Mouse (Mus musculus): Measurements from ENCODE around the gene Gm10840. TPM values are rescaled to one million over a fixed set of nuclear protein-coding genes. Genes with fewer than 3 reads are reported as not detected.

Gm10840 gene
- not detected for polyA plus RNA-seq (2015; fragmentation: Illumina TruSeq; extraction: RNeasy Lipid Tissue Mini Kit (QIAGEN cat#74804); ENCODE audit: insufficient read depth, low read depth, low replicate concordance)

GRCm38 (mm10) chr11:106160841-106161721 is at the start of gene Gm10840, which contains the start of gene Limd2:
Gm10840 (plus strand) TSS chr11:106160850.
Limd2 (minus strand) TSS chr11:106160860.

GRCm38 (mm10) chr11:106202123-106202465 is 41.4 kb downstream of the Gm10840 start, which contains the start of gene Strada:
Strada (minus strand) TSS chr11:106202168.

Other genes with a start within 250 kb of the Gm10840 start
- 10.0 TPM for gene Cyb561, start 207.5 kb upstream of the Gm10840 start, polyA plus RNA-seq (2015; fragmentation: Illumina TruSeq; extraction: RNeasy Lipid Tissue Mini Kit (QIAGEN cat#74804); ENCODE audit: insufficient read depth, low read depth, low replicate concordance)
- gene Ace, start 192.9 kb upstream of the Gm10840 start, polyA plus RNA-seq (2015; fragmentation: Illumina TruSeq; extraction: RNeasy Lipid Tissue Mini Kit (QIAGEN cat#74804); ENCODE audit: insufficient read depth, low read depth, low replicate concordance): 22.0 TPM
- gene Ace3, start 166.2 kb upstream of the Gm10840 start, polyA plus RNA-seq (2015; fragmentation: Illumina TruSeq; extraction: RNeasy Lipid Tissue Mini Kit (QIAGEN cat#74804); ENCODE audit: insufficient read depth, low read depth, low replicate concordance): not detected
- gene Kcnh6, start 152.7 kb upstream of the Gm10840 start, polyA plus RNA-seq (2015; fragmentation: Illumina TruSeq; extraction: RNeasy Lipid Tissue Mini Kit (QIAGEN cat#74804); ENCODE audit: insufficient read depth, low read depth, low replicate concordance): 1.8 TPM
- gene Dcaf7, start 124.0 kb upstream of the Gm10840 start, polyA plus RNA-seq (2015; fragmentation: Illumina TruSeq; extraction: RNeasy Lipid Tissue Mini Kit (QIAGEN cat#74804); ENCODE audit: insufficient read depth, low read depth, low replicate concordance): 8.3 TPM
- gene Taco1, start 94.8 kb upstream of the Gm10840 start, polyA plus RNA-seq (2015; fragmentation: Illumina TruSeq; extraction: RNeasy Lipid Tissue Mini Kit (QIAGEN cat#74804); ENCODE audit: insufficient read depth, low read depth, low replicate concordance): 2.0 TPM
- 8.0 TPM for gene Map3k3, start 76.2 kb upstream of the Gm10840 start, polyA plus RNA-seq (2015; fragmentation: Illumina TruSeq; extraction: RNeasy Lipid Tissue Mini Kit (QIAGEN cat#74804); ENCODE audit: insufficient read depth, low read depth, low replicate concordance)
- 3.0 TPM for gene Limd2, start within 50 bp of the Gm10840 start, polyA plus RNA-seq (2015; fragmentation: Illumina TruSeq; extraction: RNeasy Lipid Tissue Mini Kit (QIAGEN cat#74804); ENCODE audit: insufficient read depth, low read depth, low replicate concordance)
- gene Strada, start 41.3 kb downstream of the Gm10840 start, polyA plus RNA-seq (2015; fragmentation: Illumina TruSeq; extraction: RNeasy Lipid Tissue Mini Kit (QIAGEN cat#74804); ENCODE audit: insufficient read depth, low read depth, low replicate concordance): 2.8 TPM
- 12.5 TPM for gene Ccdc47, start 55.5 kb downstream of the Gm10840 start, polyA plus RNA-seq (2015; fragmentation: Illumina TruSeq; extraction: RNeasy Lipid Tissue Mini Kit (QIAGEN cat#74804); ENCODE audit: insufficient read depth, low read depth, low replicate concordance)
- gene Ddx42, start 56.1 kb downstream of the Gm10840 start, polyA plus RNA-seq (2015; fragmentation: Illumina TruSeq; extraction: RNeasy Lipid Tissue Mini Kit (QIAGEN cat#74804); ENCODE audit: insufficient read depth, low read depth, low replicate concordance): 9.1 TPM
- 7.7 TPM for gene Ftsj3, start 95.2 kb downstream of the Gm10840 start, polyA plus RNA-seq (2015; fragmentation: Illumina TruSeq; extraction: RNeasy Lipid Tissue Mini Kit (QIAGEN cat#74804); ENCODE audit: insufficient read depth, low read depth, low replicate concordance)
- gene Psmc5, start 95.3 kb downstream of the Gm10840 start, polyA plus RNA-seq (2015; fragmentation: Illumina TruSeq; extraction: RNeasy Lipid Tissue Mini Kit (QIAGEN cat#74804); ENCODE audit: insufficient read depth, low read depth, low replicate concordance): 24.6 TPM
- gene Smarcd2, start 112.1 kb downstream of the Gm10840 start, polyA plus RNA-seq (2015; fragmentation: Illumina TruSeq; extraction: RNeasy Lipid Tissue Mini Kit (QIAGEN cat#74804); ENCODE audit: insufficient read depth, low read depth, low replicate concordance): 33.7 TPM
- not detected for gene Tcam1, start 115.8 kb downstream of the Gm10840 start, polyA plus RNA-seq (2015; fragmentation: Illumina TruSeq; extraction: RNeasy Lipid Tissue Mini Kit (QIAGEN cat#74804); ENCODE audit: insufficient read depth, low read depth, low replicate concordance)
- not detected for gene Gh, start 141.0 kb downstream of the Gm10840 start, polyA plus RNA-seq (2015; fragmentation: Illumina TruSeq; extraction: RNeasy Lipid Tissue Mini Kit (QIAGEN cat#74804); ENCODE audit: insufficient read depth, low read depth, low replicate concordance)
- 1.7 TPM for gene Cd79b, start 153.9 kb downstream of the Gm10840 start, polyA plus RNA-seq (2015; fragmentation: Illumina TruSeq; extraction: RNeasy Lipid Tissue Mini Kit (QIAGEN cat#74804); ENCODE audit: insufficient read depth, low read depth, low replicate concordance)
- gene Scn4a, start 192.4 kb downstream of the Gm10840 start, polyA plus RNA-seq (2015; fragmentation: Illumina TruSeq; extraction: RNeasy Lipid Tissue Mini Kit (QIAGEN cat#74804); ENCODE audit: insufficient read depth, low read depth, low replicate concordance): not detected
- gene Prr29, start 204.6 kb downstream of the Gm10840 start, polyA plus RNA-seq (2015; fragmentation: Illumina TruSeq; extraction: RNeasy Lipid Tissue Mini Kit (QIAGEN cat#74804); ENCODE audit: insufficient read depth, low read depth, low replicate concordance): not detected
- gene Icam2, start 227.2 kb downstream of the Gm10840 start, polyA plus RNA-seq (2015; fragmentation: Illumina TruSeq; extraction: RNeasy Lipid Tissue Mini Kit (QIAGEN cat#74804); ENCODE audit: insufficient read depth, low read depth, low replicate concordance): 16.8 TPM

All from pancreas, adult 10 weeks (tissue).